Mouse (Mus musculus): ENCODE data around the gene Smco4. TPM values are rescaled to one million over a fixed set of nuclear protein-coding genes. Genes with fewer than 3 reads are reported as not detected.
A peak's percentile ranks its signal among the peaks of the same experiment; 100 is the strongest.

The Smco4 gene
- polyA plus RNA-seq, 1 experiment from 2014 or later: 1.3 TPM

DNA sequence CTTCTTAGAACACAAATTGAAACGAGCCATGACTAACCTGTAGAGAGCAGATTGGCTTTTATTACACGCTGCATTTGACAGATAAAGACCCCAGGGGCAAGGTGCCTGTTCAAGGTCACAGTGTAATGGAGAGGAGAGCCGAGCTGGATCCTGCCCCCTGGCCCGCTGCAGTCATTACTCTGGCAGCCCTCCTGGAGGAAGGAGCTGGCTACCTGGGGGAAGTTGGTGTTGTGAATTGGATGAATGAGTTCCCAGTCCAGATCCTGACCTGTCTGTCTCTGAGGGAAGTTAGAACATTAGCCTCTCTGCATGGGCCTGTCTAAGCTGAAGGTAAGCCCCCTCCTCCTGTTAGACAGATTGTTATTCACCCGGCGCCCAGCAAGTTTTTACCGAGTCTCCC lies 9.2 kb downstream of the Smco4 start:
- no peaks in the 10 kb centered on the region for H3K36me3 ChIP-seq (ENCODE audit: control insufficient read depth, insufficient read depth, low read length)
- H3K27ac ChIP-seq (replicated peaks; ENCODE audit: low read depth, low read length): no peak overlapping the region
- no peak overlapping the region for H3K4me3 ChIP-seq (replicated peaks; ENCODE audit: low read depth, low read length)
- no peaks in the 10 kb centered on the region for H3K27me3 ChIP-seq (ENCODE audit: control insufficient read depth, insufficient read depth, low read length)
- ATAC-seq (ENCODE audit: low FRiP score, low TSS enrichment) (no peak; the same call in 1 of the 2 replicates), DNase-seq (no peak)
- no peak overlapping the region for H3K9ac ChIP-seq (replicated peaks; ENCODE audit: low read length)
- H3K9me3 ChIP-seq (ENCODE audit: control insufficient read depth, low read length): no peaks in the 10 kb centered on the region
- 44% methylated on average over 7 of the region's 7 CpGs for WGBS
- H3K4me1 ChIP-seq (ENCODE audit: control insufficient read depth, insufficient read depth, low read length): no peaks in the 10 kb centered on the region; the same call in 1 of the 2 replicates
- no peak overlapping the region for H3K4me2 ChIP-seq (ENCODE audit: low read length)

- no peak overlapping the region for H3K27ac ChIP-seq (replicated peaks; ENCODE audit: low read depth, low read length)
- H3K4me1 ChIP-seq (ENCODE audit: control insufficient read depth, insufficient read depth, low read length): no peaks in the 10 kb centered on the region; the same call in 1 of the 2 replicates
- no peak overlapping the region for H3K4me3 ChIP-seq (replicated peaks; ENCODE audit: low read depth, low read length)
- DNase-seq: no peak
- H3K36me3 ChIP-seq (ENCODE audit: control insufficient read depth, insufficient read depth, low read length): no peaks in the 10 kb centered on the region
- no peak for ATAC-seq (ENCODE audit: low FRiP score, low TSS enrichment)
- H3K9me3 ChIP-seq (ENCODE audit: control insufficient read depth, low read length): no peaks in the 10 kb centered on the region
- H3K27me3 ChIP-seq (ENCODE audit: control insufficient read depth, insufficient read depth, low read length): no peaks in the 10 kb centered on the region
- no peak overlapping the region for H3K9ac ChIP-seq (replicated peaks; ENCODE audit: low read length)
- 80% methylated on average over 10 of the region's 10 CpGs for WGBS
- H3K4me2 ChIP-seq (ENCODE audit: low read length): no peak overlapping the region
These were observed 10.1 kb downstream of the Smco4 start for GRCm38 (mm10) chr9:15503307-15503706.

GRCm38 (mm10) chr9:15503827-15504226 lies 10.6 kb downstream of the Smco4 start:
- 67% methylated on average over 6 of the region's 6 CpGs for WGBS
- Histone ChIP-seq H3K4me1 (ENCODE audit: control insufficient read depth, insufficient read depth, low read length) (no peaks in the 10 kb centered on the region; the same call in 1 of the 2 replicates), H3K9ac (replicated peaks; ENCODE audit: low read length) (no peak overlapping the region), H3K9me3 (ENCODE audit: control insufficient read depth, low read length) (no peaks in the 10 kb centered on the region), H3K27ac (replicated peaks; ENCODE audit: low read depth, low read length) (no peak overlapping the region), H3K27me3 (ENCODE audit: control insufficient read depth, insufficient read depth, low read length) (no peaks in the 10 kb centered on the region), H3K36me3 (ENCODE audit: control insufficient read depth, insufficient read depth, low read length) (no peaks in the 10 kb centered on the region), H3K4me3 (replicated peaks; ENCODE audit: low read depth, low read length) (no peak overlapping the region), H3K4me2 (ENCODE audit: low read length) (no peak overlapping the region)
- ATAC-seq (ENCODE audit: low FRiP score, low TSS enrichment) (no peak), DNase-seq (no peak)

GRCm38 (mm10) chr9:15505288-15505687 lies 12.1 kb downstream of the Smco4 start:
- no peak overlapping the region for H3K9ac ChIP-seq (replicated peaks; ENCODE audit: low read length)

GRCm38 (mm10) chr9:15506863-15507262 lies 13.6 kb downstream of the Smco4 start:
- H3K4me3 ChIP-seq (replicated peaks; ENCODE audit: low read depth, low read length): no peak overlapping the region
- DNase-seq (no peak), ATAC-seq (ENCODE audit: low FRiP score, low TSS enrichment) (no peak)
- H3K9ac ChIP-seq (replicated peaks; ENCODE audit: low read length): no peak overlapping the region
- no peaks in the 10 kb centered on the region for H3K27me3 ChIP-seq (ENCODE audit: control insufficient read depth, insufficient read depth, low read length)
- H3K36me3 ChIP-seq (ENCODE audit: control insufficient read depth, insufficient read depth, low read length): no peaks in the 10 kb centered on the region
- no peak overlapping the region for H3K27ac ChIP-seq (replicated peaks; ENCODE audit: low read depth, low read length)
- H3K9me3 ChIP-seq (ENCODE audit: control insufficient read depth, low read length): no peaks in the 10 kb centered on the region
- peaks cover 10% of the 10 kb centered on the region for H3K4me1 ChIP-seq (ENCODE audit: control insufficient read depth, insufficient read depth, low read length)
- no peak overlapping the region for H3K4me2 ChIP-seq (ENCODE audit: low read length)
- WGBS: 71% methylated on average over 3 of the region's 3 CpGs

More at GRCm38 (mm10) chr9:15505288-15505687, 12.1 kb downstream of the Smco4 start:
- WGBS: 75% methylated on average over 1 of the region's 1 CpGs
- H3K36me3 ChIP-seq (ENCODE audit: control insufficient read depth, insufficient read depth, low read length): no peaks in the 10 kb centered on the region
- no peaks in the 10 kb centered on the region for H3K9me3 ChIP-seq (ENCODE audit: control insufficient read depth, low read length)
- no peak overlapping the region for H3K4me2 ChIP-seq (ENCODE audit: low read length)
- no peak overlapping the region for H3K27ac ChIP-seq (replicated peaks; ENCODE audit: low read depth, low read length)
- peaks cover under 1% of the 10 kb centered on the region; the same call in 1 of the 2 replicates for H3K4me1 ChIP-seq (ENCODE audit: control insufficient read depth, insufficient read depth, low read length)
- H3K27me3 ChIP-seq (ENCODE audit: control insufficient read depth, insufficient read depth, low read length): no peaks in the 10 kb centered on the region
- DNase-seq (no peak), ATAC-seq (ENCODE audit: low FRiP score, low TSS enrichment) (no peak)
- H3K4me3 ChIP-seq (replicated peaks; ENCODE audit: low read depth, low read length): no peak overlapping the region

GRCm38 (mm10) chr9:15507431-15507875 lies 14.2 kb downstream of the Smco4 start:
- WGBS: 80% methylated on average over 4 of the region's 4 CpGs
- Histone ChIP-seq H3K27ac (replicated peaks; ENCODE audit: low read depth, low read length) (no peak overlapping the region), H3K4me2 (ENCODE audit: low read length) (no peak overlapping the region), H3K36me3 (ENCODE audit: control insufficient read depth, insufficient read depth, low read length) (no peaks in the 10 kb centered on the region), H3K4me1 (ENCODE audit: control insufficient read depth, insufficient read depth, low read length) (peaks cover 13% of the 10 kb centered on the region), H3K9me3 (ENCODE audit: control insufficient read depth, low read length) (no peaks in the 10 kb centered on the region), H3K4me3 (replicated peaks; ENCODE audit: low read depth, low read length) (no peak overlapping the region), H3K9ac (replicated peaks; ENCODE audit: low read length) (no peak overlapping the region), H3K27me3 (ENCODE audit: control insufficient read depth, insufficient read depth, low read length) (no peaks in the 10 kb centered on the region)
- DNase-seq (no peak), ATAC-seq (ENCODE audit: low FRiP score, low TSS enrichment) (no peak)

- no peak overlapping the region for H3K4me2 ChIP-seq (ENCODE audit: low read length)
- DNase-seq: no peak
- no peak overlapping the region for H3K27ac ChIP-seq (replicated peaks; ENCODE audit: low read depth, low read length)
- no peak overlapping the region for H3K9ac ChIP-seq (replicated peaks; ENCODE audit: low read length)
- peaks cover 13% of the 10 kb centered on the region for H3K4me1 ChIP-seq (ENCODE audit: control insufficient read depth, insufficient read depth, low read length)
- ATAC-seq (ENCODE audit: low FRiP score, low TSS enrichment): no peak
- H3K4me3 ChIP-seq (replicated peaks; ENCODE audit: low read depth, low read length): no peak overlapping the region
- H3K9me3 ChIP-seq (ENCODE audit: control insufficient read depth, low read length): no peaks in the 10 kb centered on the region
- 92% methylated on average over 3 of the region's 3 CpGs for WGBS
- no peaks in the 10 kb centered on the region for H3K27me3 ChIP-seq (ENCODE audit: control insufficient read depth, insufficient read depth, low read length)
- no peaks in the 10 kb centered on the region for H3K36me3 ChIP-seq (ENCODE audit: control insufficient read depth, insufficient read depth, low read length)
These were observed 16.1 kb downstream of the Smco4 start for GRCm38 (mm10) chr9:15509363-15509762.

GRCm38 (mm10) chr9:15510557-15511310 lies 17.5 kb downstream of the Smco4 start:
- Histone ChIP-seq H3K27me3 (ENCODE audit: control insufficient read depth, insufficient read depth, low read length) (no peaks in the 10 kb centered on the region), H3K9ac (replicated peaks; ENCODE audit: low read length) (no peak overlapping the region), H3K36me3 (ENCODE audit: control insufficient read depth, insufficient read depth, low read length) (no peaks in the 10 kb centered on the region), H3K27ac (replicated peaks; ENCODE audit: low read depth, low read length) (no peak overlapping the region), H3K4me1 (ENCODE audit: control insufficient read depth, insufficient read depth, low read length) (peaks cover 13% of the 10 kb centered on the region), H3K4me3 (replicated peaks; ENCODE audit: low read depth, low read length) (no peak overlapping the region), H3K9me3 (ENCODE audit: control insufficient read depth, low read length) (no peaks in the 10 kb centered on the region), H3K4me2 (ENCODE audit: low read length) (no peak overlapping the region)
- WGBS: 40% methylated on average over 3 of the region's 3 CpGs
- DNase-seq (peak; percentile 71), ATAC-seq (ENCODE audit: low FRiP score, low TSS enrichment) (peak; percentile 38; the same call in 1 of the 2 replicates)

DNA sequence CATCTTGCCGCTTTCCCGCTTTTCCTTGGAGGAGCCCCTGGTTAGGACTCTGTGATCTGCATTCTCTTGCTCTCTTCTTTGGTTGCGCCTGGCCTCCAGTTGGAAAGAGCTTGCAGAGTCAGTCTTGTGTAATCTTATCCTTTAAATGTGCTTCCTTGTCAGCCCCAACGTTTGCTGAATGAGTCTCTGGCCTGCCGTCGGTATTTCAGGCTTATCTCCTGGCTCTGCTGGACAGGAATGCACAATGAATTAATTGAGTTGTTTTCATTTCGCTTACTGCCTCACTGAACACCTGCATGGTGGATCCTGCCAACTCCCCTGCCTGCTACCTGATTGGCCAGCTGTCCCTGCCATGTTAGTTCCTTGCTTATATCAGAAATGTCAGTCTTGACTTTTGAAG lies 19.7 kb downstream of the Smco4 start:
- Histone ChIP-seq H3K4me3 (replicated peaks; ENCODE audit: low read depth, low read length) (no peak overlapping the region), H3K4me2 (ENCODE audit: low read length) (no peak overlapping the region), H3K9me3 (ENCODE audit: control insufficient read depth, low read length) (no peaks in the 10 kb centered on the region), H3K36me3 (ENCODE audit: control insufficient read depth, insufficient read depth, low read length) (no peaks in the 10 kb centered on the region), H3K9ac (replicated peaks; ENCODE audit: low read length) (no peak overlapping the region), H3K27ac (replicated peaks; ENCODE audit: low read depth, low read length) (0 out of 2 replicates have a peak overlapping the region, but pooled peaks have one; percentile 37), H3K27me3 (ENCODE audit: control insufficient read depth, insufficient read depth, low read length) (no peaks in the 10 kb centered on the region), H3K4me1 (ENCODE audit: control insufficient read depth, insufficient read depth, low read length) (peaks cover 13% of the 10 kb centered on the region)
- 42% methylated on average over 7 of the region's 7 CpGs for WGBS
- ATAC-seq (ENCODE audit: low FRiP score, low TSS enrichment) (no peak), DNase-seq (no peak)
